Mouse (Mus musculus) spleen, adult 2 months (tissue): ENCODE data around the gene Oit1.

Experiments
- CTCF ChIP-seq: fragments of 200-500 bp; IDR thresholded peaks from 2 replicates; pipeline ENCODE4 v1.5.1; 2011; ENCODE audit warnings: mild to moderate bottlenecking, inconsistent platforms; ENCODE audit not compliant: insufficient read depth, insufficient read length, insufficient replicate concordance; ENCODE audit errors: extremely low read depth
- POLR2A ChIP-seq: fragments of 200-500 bp; IDR thresholded peaks from 2 replicates; pipeline ENCODE4 v1.6.1; 2011; ENCODE audit warnings: low read depth, low read length, inconsistent platforms

- TF ChIP-seq POLR2A (no peak), CTCF (no peak)
Observed at GRCm38 (mm10) chr14:8367121-8367520, 11.4 kb downstream of the Oit1 start.
